Mouse (Mus musculus) gastrocnemius, adult 18-20 months (tissue): ENCODE data around the gene E330014E10Rik. TPM values are rescaled to one million over a fixed set of nuclear protein-coding genes. Genes with fewer than 3 reads are reported as not detected.
"Not testable (repeated sequence)": the region's sequence is repeated elsewhere in the genome, so short reads cannot be mapped to it uniquely, and the experiment has no call there.

ENCODE experiments used
- DNase-seq: peaks from one replicate; pipeline ENCODE4 v3.0.0; 2021; ENCODE audit warnings: low spot score
- long read RNA-seq, 2 experiments: library from polyadenylated mRNA; stranded (forward); transcript quantifications; one replicate each; pipeline ENCODE4 v2.0.0; 2021
- total RNA-seq, 2 experiments: library from RNA; stranded (reverse); gene quantifications; 2 replicates each; pipeline ENCODE4 v1.2.3; 2021

Gene E330014E10Rik
- total RNA-seq = not detected
- long read RNA-seq, experiment 1 = 0 reads
- long read RNA-seq, experiment 2 = 0 reads

DNA sequence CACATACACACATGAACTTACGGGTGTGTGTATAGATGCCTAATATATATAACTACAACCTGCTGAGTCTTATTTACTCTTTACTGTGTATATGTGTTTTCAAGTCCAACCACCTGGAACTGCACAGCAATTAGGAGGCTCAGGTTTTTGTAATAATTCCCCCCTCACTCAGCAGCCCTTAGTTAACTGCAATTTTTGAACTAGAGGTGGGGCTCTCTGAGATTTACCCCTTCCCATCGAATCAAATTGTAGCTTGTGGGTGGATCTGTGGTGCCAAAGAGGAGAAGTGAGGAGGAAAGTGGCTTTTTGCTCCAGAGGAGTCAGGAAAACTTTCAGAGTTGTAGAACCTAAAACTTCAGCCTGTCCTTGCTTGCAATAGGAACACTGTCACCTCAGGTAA is at the start of gene E330014E10Rik:
E330014E10Rik (plus strand) TSS at position 301 of the 400 bp plus-strand sequence.
- DNase-seq = not testable (repeated sequence)

DNA sequence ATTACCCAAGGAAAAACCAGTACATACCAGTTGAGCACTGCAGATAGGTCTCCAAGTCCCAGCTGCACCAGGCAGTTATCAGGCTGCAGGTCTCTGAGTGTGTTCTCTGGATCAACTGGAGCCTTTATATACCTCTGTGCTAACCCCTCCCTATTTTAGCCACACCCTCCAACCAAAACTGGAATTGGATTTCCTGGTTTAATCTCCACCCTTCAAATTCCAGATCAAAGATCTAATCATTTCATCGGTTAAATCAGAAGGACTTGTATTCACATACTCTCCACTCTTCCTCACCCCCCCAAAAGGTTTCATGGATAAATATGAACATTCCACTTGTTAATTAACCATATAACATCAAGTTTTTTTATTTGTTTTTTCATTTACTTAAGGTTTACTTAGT is 39.7 kb upstream of the E330014E10Rik start, which contains the start of gene Gm7978:
Gm7978 (minus strand) TSS at position 101 of the 400 bp plus-strand sequence.
- not testable (repeated sequence) for DNase-seq

DNA sequence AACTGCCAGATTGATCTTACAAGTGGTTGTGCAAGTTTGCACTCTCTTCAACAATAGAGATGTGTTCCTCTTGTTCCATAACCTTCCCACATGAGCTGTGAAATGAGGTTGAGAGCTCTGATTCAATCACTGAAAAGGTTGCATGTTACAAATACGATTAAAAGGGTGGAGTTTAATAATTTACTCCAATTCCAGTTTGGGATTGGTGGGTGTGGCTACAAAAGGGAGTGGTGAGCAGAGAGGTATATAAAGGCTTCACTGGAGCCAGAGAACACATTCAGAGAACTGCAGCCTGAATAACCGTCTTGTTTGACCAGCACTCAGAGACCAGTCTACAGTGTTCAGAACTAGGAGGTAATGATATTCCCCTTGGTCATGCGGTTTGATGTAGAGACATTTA is 34.1 kb upstream of the E330014E10Rik start, which contains the start of gene Gm7982:
Gm7982 (plus strand) TSS at position 301 of the 400 bp plus-strand sequence.
- DNase-seq = not testable (repeated sequence)

DNA sequence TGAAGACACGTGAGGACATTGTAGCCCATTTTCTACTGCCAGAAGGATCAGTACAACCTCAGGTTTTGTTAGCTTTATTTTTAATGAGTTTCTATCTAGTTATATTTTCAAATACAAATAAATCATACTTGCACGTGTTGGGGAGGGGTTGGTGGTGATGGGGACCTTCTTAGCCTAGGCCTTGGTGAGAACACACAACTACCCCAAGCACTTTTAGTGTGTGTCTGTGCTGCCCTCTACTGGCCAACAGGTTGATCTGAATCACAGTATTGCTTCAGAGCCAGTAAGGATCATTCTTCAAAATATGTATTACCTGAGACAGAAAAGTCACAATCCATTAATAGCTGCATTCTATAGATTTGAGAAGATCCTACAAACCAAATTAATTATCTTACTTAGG is 35.1 kb downstream of the E330014E10Rik start:
- not testable (repeated sequence) for DNase-seq

DNA sequence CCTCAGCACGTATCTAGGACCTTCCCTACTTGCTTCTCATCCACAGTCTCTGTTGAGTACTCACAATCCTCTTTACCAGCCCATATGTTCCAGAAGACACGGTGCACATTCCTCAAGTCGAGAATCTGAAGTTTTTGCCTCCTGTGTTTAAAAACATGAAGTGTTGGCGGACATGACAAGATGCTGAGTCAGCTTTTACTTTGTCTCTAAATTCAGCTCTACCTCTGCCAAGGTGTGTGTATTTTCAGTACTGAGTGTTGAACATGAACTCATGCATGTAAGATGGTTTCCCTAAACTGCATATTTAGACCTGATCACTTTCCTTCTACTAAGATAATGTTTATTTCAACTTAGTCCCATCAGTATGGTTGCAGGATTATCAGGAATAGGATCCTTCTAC is 60.8 kb downstream of the E330014E10Rik start:
- DNase-seq = no peak

DNA sequence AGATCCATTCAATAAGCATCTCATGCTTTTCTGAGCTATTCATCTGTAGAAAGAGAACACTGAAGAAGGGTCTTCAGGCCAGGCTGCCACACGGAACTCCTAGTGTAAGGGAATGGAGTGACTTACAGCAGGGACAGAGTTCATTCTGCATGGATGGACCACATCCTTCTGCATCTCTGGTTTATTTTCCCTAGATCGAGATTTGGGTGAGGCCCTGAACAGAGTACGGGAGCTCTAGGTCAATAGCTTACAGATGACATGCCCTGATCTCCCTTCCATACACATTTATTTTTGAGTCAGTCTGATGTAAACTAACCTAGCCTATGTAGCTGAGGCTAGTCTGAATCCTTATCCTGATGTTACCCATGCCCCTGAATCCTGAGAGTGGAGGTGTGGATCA is 78.2 kb downstream of the E330014E10Rik start:
- DNase-seq = no peak

Other genes starting within 250 kb of the E330014E10Rik start
- not detected for gene Gm7971, start 181.1 kb upstream of the E330014E10Rik start, total RNA-seq
- not detected for gene Gm7978, start 39.8 kb upstream of the E330014E10Rik start, total RNA-seq
- not detected for gene Gm7982, start 34.0 kb upstream of the E330014E10Rik start, total RNA-seq
- gene Cxcl13, start 181.0 kb downstream of the E330014E10Rik start, total RNA-seq = 1 to 10 TPM in 1 of 2 experiments, under 1 TPM in 1; 0.80 to 1.6 TPM